Mouse (Mus musculus) myocyte (in vitro differentiated cells): ENCODE results near the gene Mif4gd.

Source experiments
- POLR2A ChIP-seq: IDR thresholded peaks from one replicate; pipeline ENCODE4 v1.6.1; 2011; ENCODE audit warnings: low read depth, mild to moderate bottlenecking, control low read depth, moderate library complexity; ENCODE audit not compliant: insufficient read length
- USF1 ChIP-seq: IDR thresholded peaks from one replicate; pipeline ENCODE4 v1.6.1; 2011; ENCODE audit warnings: low read depth, mild to moderate bottlenecking, control low read depth, moderate library complexity

DNA sequence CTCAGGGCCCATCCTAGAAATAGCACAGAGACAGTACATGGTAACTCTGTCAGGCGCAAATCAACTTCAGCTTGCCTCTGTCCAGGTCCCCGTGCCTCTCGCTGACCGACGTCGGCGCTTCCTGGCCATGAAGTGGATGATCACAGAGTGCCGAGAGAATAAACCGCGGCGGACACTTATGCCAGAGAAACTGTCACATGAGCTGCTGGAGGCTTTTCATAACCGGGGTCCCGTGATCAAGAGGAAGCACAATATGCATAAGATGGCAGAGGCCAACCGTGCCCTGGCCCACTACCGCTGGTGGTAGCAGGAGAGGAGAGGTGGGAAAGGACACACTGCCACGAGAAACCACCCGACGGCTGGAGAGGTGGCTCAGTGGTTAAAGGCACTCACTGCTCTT, 6.0 kb downstream of the Mif4gd start:
- no peak for TF ChIP-seq POLR2A
- no peak for TF ChIP-seq USF1
